Mouse (Mus musculus) inflammation-experienced regulatory T-cells, adult 16 weeks (primary cell): ENCODE results near the gene Mesp2. TPM values are rescaled to one million over a fixed set of nuclear protein-coding genes. Genes with fewer than 3 reads are reported as not detected.

Experiments used
- polyA plus RNA-seq: library from polyadenylated mRNA; unstranded; fragments of 100-300 nt; shearing (Covaris generic); gene quantifications from one replicate; pipeline ENCODE4 v1.2.1, GENCODE M21; 2017

Gene Mesp2
- 0.15 TPM for polyA plus RNA-seq

GRCm38 (mm10) chr7:79810611-79811506 lies at the start of gene Mesp2:
Gene Mesp2 (plus strand): TSS chr7:79810727.

DNA sequence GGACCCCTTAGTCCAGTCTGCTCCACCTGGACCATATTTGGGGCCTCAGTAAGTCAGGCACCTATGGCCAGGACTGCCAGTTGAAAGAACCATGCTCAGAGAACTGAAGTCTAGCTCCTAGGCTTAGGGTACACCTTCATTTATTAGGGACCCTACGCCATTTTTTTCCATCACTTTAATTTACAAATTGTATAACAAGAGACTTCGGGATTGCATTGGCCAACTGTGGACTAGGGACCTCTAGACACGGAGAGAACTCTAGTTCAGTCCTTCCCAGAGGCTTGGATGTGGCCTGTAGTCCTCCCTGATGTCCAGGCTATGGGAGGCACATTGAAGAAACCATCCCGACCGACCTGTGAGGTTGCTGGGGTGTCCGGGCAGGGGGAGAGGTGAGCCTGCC lies 16.8 kb upstream of the Mesp2 start, which contains the start of gene Mesp1:
TSS of gene Mesp1 (minus strand) at position 101 of the 400 bp plus-strand sequence.

GRCm38 (mm10) chr7:79860811-79861210 lies 50.3 kb downstream of the Mesp2 start, which contains the start of gene Anpep:
Gene Anpep (minus strand): TSS chr7:79861059.

Other genes starting within 250 kb of the Mesp2 start
- gene Rhcg, start 193.1 kb upstream of the Mesp2 start, polyA plus RNA-seq, result not detected
- gene Ticrr, start 150.5 kb upstream of the Mesp2 start, polyA plus RNA-seq, result 2.1 TPM
- gene Kif7, start 95.0 kb upstream of the Mesp2 start, polyA plus RNA-seq, result 0.23 TPM
- not detected for gene Plin1, start 77.8 kb upstream of the Mesp2 start, polyA plus RNA-seq
- 7.5 TPM for gene Pex11a, start 67.6 kb upstream of the Mesp2 start, polyA plus RNA-seq
- gene Wdr93, start 67.6 kb upstream of the Mesp2 start, polyA plus RNA-seq, result 0.17 TPM
- gene Mesp1, start 16.9 kb upstream of the Mesp2 start, polyA plus RNA-seq, result not detected
- not detected for gene Anpep, start 50.3 kb downstream of the Mesp2 start, polyA plus RNA-seq
- 32.0 TPM for gene Ap3s2, start 109.9 kb downstream of the Mesp2 start, polyA plus RNA-seq
- gene Arpin, start 124.6 kb downstream of the Mesp2 start, polyA plus RNA-seq, result 0.12 TPM
- 3.4 TPM for gene Zfp710, start 214.1 kb downstream of the Mesp2 start, polyA plus RNA-seq